Comparison of ENCODE assay signal across 15 mouse cellular contexts in the genomic region with DNA sequence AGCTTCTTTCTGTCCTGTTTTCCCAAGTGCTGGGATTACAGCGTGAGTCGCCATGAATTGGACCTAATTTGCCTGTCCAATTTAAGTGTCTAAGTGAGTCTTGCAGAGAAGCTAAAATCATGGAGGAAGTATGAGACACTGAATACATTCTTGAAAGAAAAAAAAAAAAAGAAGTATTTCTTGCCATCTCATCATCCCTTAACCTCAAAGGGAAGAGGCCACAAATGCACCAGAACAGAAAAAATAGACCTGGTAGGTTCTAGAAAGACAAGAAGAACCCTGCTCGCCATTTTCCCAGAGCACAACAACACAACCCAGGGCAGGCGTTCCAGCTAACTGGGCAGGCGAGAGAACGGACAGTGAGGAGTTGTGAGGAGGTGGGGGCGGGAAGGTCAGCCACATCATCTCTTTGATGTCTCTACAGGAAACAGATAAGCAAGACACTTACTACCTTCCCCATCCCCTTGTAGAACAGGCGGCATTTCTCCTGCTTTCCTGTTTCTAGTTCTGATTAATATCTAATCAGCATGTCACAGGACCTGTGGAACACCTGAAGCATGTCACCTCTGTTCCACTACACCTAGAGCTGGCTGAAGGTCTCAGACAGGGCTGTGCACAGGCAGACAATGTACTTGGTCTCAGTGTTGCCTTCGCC. TPM values are rescaled to one million over a fixed set of nuclear protein-coding genes. Genes with fewer than 3 reads are reported as not detected.
DNase-seq lines count a peak whose midpoint lies in the region; ATAC-seq and TF ChIP-seq lines count a peak whose summit lies in the region.
"Had no signal": no experiment of that assay in that cellular context is flagged by ENCODE, and none has a peak within 500 bp of the region (broad histone marks: within the 10 kb centered on the region; RNA-seq: fewer than 3 reads in every experiment).

No protein-coding gene starts in this region.

- ATAC-seq in inflammation-experienced regulatory T-cells, adult 6 months: peak; percentile 18
- ATAC-seq: forebrain, embryonic 16.5 days had no signal

- H3K36me3 ChIP-seq in spleen, adult 2 months (ENCODE audit: control insufficient read depth, insufficient read depth, low read length): peaks cover 19% of the 10 kb centered on the region
- H3K36me3 ChIP-seq in MEL (ENCODE audit: control insufficient read depth in 1 of 2, insufficient read depth in 2 of 2, low read length in 2 of 2): peaks cover 0 to 7% of the 10 kb centered on the region in 2 experiments; a peak in 2 of 4 replicates
- peaks cover 12% of the 10 kb centered on the region; the same call in 1 of the 2 replicates for H3K36me3 ChIP-seq in splenic B cell, adult 2 months (ENCODE audit: control insufficient read depth, insufficient read depth, low read length, poor library complexity, severe bottlenecking)
- H3K36me3 ChIP-seq: neural tube, embryonic 12.5 days had no signal

- no peak overlapping the region for H3K4me3 ChIP-seq in spleen, adult 2 months (ENCODE audit: extremely low read depth, insufficient read depth, insufficient read length)
- H3K4me3 ChIP-seq in MEL (ENCODE audit: control insufficient read depth in 1 of 2, insufficient read depth in 1 of 2, low read depth in 2 of 2, low read length in 2 of 2): peak overlapping the region in 1 of 2 experiments; percentile 35; a peak in 1 of 4 replicates
- H3K4me3 ChIP-seq in gastrocnemius, adult 2 months: no peak overlapping the region
- H3K4me3 ChIP-seq: neural tube, embryonic 12.5 days had no signal

- H3K4me1 ChIP-seq in spleen, adult 2 months (ENCODE audit: control insufficient read depth, insufficient read depth, insufficient read length): peaks cover 41% of the 10 kb centered on the region
- H3K4me1 ChIP-seq in MEL (ENCODE audit: control insufficient read depth in 1 of 2, insufficient read depth in 2 of 2, low read length in 2 of 2): peaks cover 5 to 10% of the 10 kb centered on the region in 2 experiments; a peak in 3 of 4 replicates
- H3K4me1 ChIP-seq: neural tube, embryonic 12.5 days had no signal

- no peaks in the 10 kb centered on the region for H3K79me2 ChIP-seq in MEL (ENCODE audit: control insufficient read depth, insufficient read depth, low read length, poor library complexity)

- intact Hi-C loops in gastrocnemius, adult 2 months (cut with DNase I): no loop called here

- peak overlapping the region; percentile 92 for H3K27ac ChIP-seq in spleen, adult 2 months (ENCODE audit: insufficient read depth, low read length)
- peak overlapping the region; percentile 24; the same call in 1 of the 2 replicates for H3K27ac ChIP-seq in MEL (ENCODE audit: control insufficient read depth, low read depth, low read length)
- H3K27ac ChIP-seq in gastrocnemius, adult 2 months: no peak overlapping the region
- H3K27ac ChIP-seq: neural tube, embryonic 12.5 days had no signal

- H3K27me3 ChIP-seq in spleen, adult 2 months (ENCODE audit: control insufficient read depth, insufficient read depth, low read length): no peaks in the 10 kb centered on the region
- H3K27me3 ChIP-seq in MEL (ENCODE audit: control insufficient read depth in 1 of 2, insufficient read depth in 2 of 2, low read length in 2 of 2): no peaks in the 10 kb centered on the region; a peak in 2 of 4 replicates
- H3K27me3 ChIP-seq in splenic B cell, adult 2 months (ENCODE audit: control insufficient read depth, insufficient read depth, low read length, poor library complexity, severe bottlenecking): no peaks in the 10 kb centered on the region
- H3K27me3 ChIP-seq: neural tube, embryonic 12.5 days had no signal

- no peak for TF ChIP-seq CTCF in spleen, adult 2 months (IDR thresholded peaks at IDR 0.05; ENCODE audit: extremely low read depth, insufficient read depth, insufficient read length, insufficient replicate concordance)
- no peak for TF ChIP-seq CTCF in MEL (IDR thresholded peaks at IDR 0.05 in 2 of 3, conservative IDR thresholded peaks at IDR 0.05 in 1 of 3; ENCODE audit: control insufficient read depth in 1 of 3, insufficient read depth in 1 of 3, low read depth in 2 of 3, low read length in 3 of 3, poor library complexity in 1 of 3, severe bottlenecking in 1 of 3)
- no peak for TF ChIP-seq CTCF in gastrocnemius, adult 2 months (IDR thresholded peaks at IDR 0.05)

- H3K9me3 ChIP-seq in MEL (replicated peaks; ENCODE audit: insufficient read depth, low read length): no peaks in the 10 kb centered on the region
- H3K9me3 ChIP-seq: neural tube, embryonic 12.5 days had no signal

- DNase-seq in spleen, adult 2 months (ENCODE audit: low read depth in 1 of 2, low spot score in 2 of 2): no peak
- DNase-seq in spleen, adult 18-20 months: no peak
- peak; percentile 58 for DNase-seq in MEL (ENCODE audit: low read depth, low spot score)
- peak; percentile 64 for DNase-seq in splenic B cell, adult 2 months (ENCODE audit: low read depth, low spot score)
- DNase-seq in cerebellum, adult 11-12 months: no peak
- no peak for DNase-seq in gastrocnemius, adult 2 months
- DNase-seq in embryo, embryonic 10.5 days (ENCODE audit: low spot score): no peak
- DNase-seq: cerebellum, postnatal 14 days; kidney, adult 18-20 months; kidney, postnatal 25 days; right cerebral cortex, postnatal 4 days; thymus, adult 18-20 months had no signal

- WGBS in spleen, adult 2 months: 29% methylated on average over 9 of the region's 9 CpGs

- no peak for TF ChIP-seq POLR2A in spleen, adult 2 months (IDR thresholded peaks at IDR 0.05; ENCODE audit: low read depth, low read length)
- no peak for TF ChIP-seq POLR2A in MEL (IDR thresholded peaks at IDR 0.05; ENCODE audit: control insufficient read depth in 1 of 2, insufficient read depth in 1 of 2, low read depth in 1 of 2, low read length in 2 of 2, poor library complexity in 1 of 2)

- TF ChIP-seq RAD21 in MEL (IDR thresholded peaks at IDR 0.05; ENCODE audit: low read depth, low read length): no peak

- peak; percentile 54 to 57; a peak in 2 of 4 replicates for TF ChIP-seq EP300 in MEL (IDR thresholded peaks at IDR 0.05; ENCODE audit: low read depth in 1 of 2, low read length in 2 of 2)

- no peak overlapping the region for H3K9ac ChIP-seq in MEL (ENCODE audit: control insufficient read depth, low read depth, low read length, poor library complexity, severe bottlenecking)
- H3K9ac ChIP-seq: neural tube, embryonic 12.5 days had no signal

TF ChIP-seq in MEL, 35 proteins besides CTCF, POLR2A, EP300 and RAD21:
- TF ChIP-seq ZNF384 (IDR thresholded peaks at IDR 0.05; ENCODE audit: low read depth, low read length) (peak; percentile 72), GATA1 (IDR thresholded peaks at IDR 0.05; ENCODE audit: low read depth, low read length) (no peak; the same call in 1 of the 2 replicates), ZC3H11A (IDR thresholded peaks at IDR 0.05; ENCODE audit: low read depth, low read length) (no peak), MXI1 (IDR thresholded peaks at IDR 0.05; ENCODE audit: low read depth, low read length) (no peak), NRF1 (IDR thresholded peaks at IDR 0.05; ENCODE audit: insufficient read depth, low read depth, low read length, poor library complexity, severe bottlenecking) (no peak), TAL1 (IDR thresholded peaks at IDR 0.05; ENCODE audit: low read length) (no peak), USF1 (IDR thresholded peaks at IDR 0.05; ENCODE audit: low read depth, low read length) (no peak), MYC (IDR thresholded peaks at IDR 0.05; ENCODE audit: low read depth, low read length) (no peak), JUND (IDR thresholded peaks at IDR 0.05; ENCODE audit: low read depth, low read length) (no peak), SIN3A (IDR thresholded peaks at IDR 0.05; ENCODE audit: low read length) (peak; percentile 31; the same call in 1 of the 2 replicates), POLR2AphosphoS5 (IDR thresholded peaks at IDR 0.05; ENCODE audit: borderline replicate concordance, low read depth, low read length) (no peak), ZKSCAN1 (IDR thresholded peaks at IDR 0.05; ENCODE audit: low read depth, low read length) (no peak), HCFC1 (IDR thresholded peaks at IDR 0.05; ENCODE audit: low read depth, low read length) (no peak), NELFE (IDR thresholded peaks at IDR 0.05; ENCODE audit: low read depth, low read length) (no peak), TCF12 (IDR thresholded peaks at IDR 0.05; ENCODE audit: low read depth, low read length) (peak; percentile 42; the same call in 1 of the 2 replicates), TBP (IDR thresholded peaks at IDR 0.05; ENCODE audit: low read depth, low read length) (no peak), CHD2 (IDR thresholded peaks at IDR 0.05; ENCODE audit: low read length) (no peak), USF2 (IDR thresholded peaks at IDR 0.05; ENCODE audit: borderline replicate concordance in 1 of 2, insufficient read depth in 1 of 2, low read depth in 1 of 2, low read length in 2 of 2) (no peak), RCOR1 (IDR thresholded peaks at IDR 0.05; ENCODE audit: low read depth, low read length) (no peak), E2F4 (IDR thresholded peaks at IDR 0.05; ENCODE audit: borderline replicate concordance, low read depth, low read length) (no peak), ETS1 (IDR thresholded peaks at IDR 0.05; ENCODE audit: low read depth, low read length) (0 out of 2 replicates have a peak, but pooled peaks have one; percentile 10), GABPA (IDR thresholded peaks at IDR 0.05; ENCODE audit: low read depth, low read length) (no peak)

RNA-seq across cellular contexts. Expression of gene S1pr1, which starts 10.5 kb away (rescaled TPM):
- polyA plus RNA-seq in spleen, adult 2 months (2012; rRNA removed): 138 and 187 TPM in 2 replicates
- total RNA-seq in MEL (2012; rRNA removed): 0.08 and 0.10 TPM in 2 replicates
- under 1 TPM in 1 of 2 experiments, not detected in 1; 0.13 TPM for polyA plus RNA-seq in MEL (2012; ENCODE audit: insufficient read depth in 1 of 2, insufficient read length in 2 of 2, low read depth in 1 of 2, low replicate concordance in 2 of 2, missing spikeins in 1 of 2)
- 100 to 1,000 TPM; 148 to 162 (median 162) TPM for polyA plus RNA-seq in inflammation-experienced regulatory T-cells, adult 6 months (2017; shearing (Covaris generic))
- total RNA-seq in gastrocnemius, adult 2 months (2021): 10 to 100 TPM; 16.9 to 34.1 TPM

Comparison
In these comparisons a context has a peak if more than half of its experiments do, and no peak if none do; other contexts are left out.
1. DNase-seq: peak in MEL (single experiment) and splenic B cell, adult 2 months (single experiment); none in spleen, adult 2 months (0 of 2), spleen, adult 18-20 months (0 of 2), cerebellum, adult 11-12 months (single experiment), gastrocnemius, adult 2 months (single experiment) and embryo, embryonic 10.5 days (single experiment).
2. RNA of gene S1pr1, which starts 10.5 kb away (polyA plus RNA-seq): 148 to 162 TPM in inflammation-experienced regulatory T-cells, adult 6 months and 138 to 187 TPM in spleen, adult 2 months; 0.13 TPM in MEL; every median in the first group is over 100 times any median in the second.